Mouse (Mus musculus) brain, embryonic 14.5 days (tissue): Measurements from ENCODE around the gene Dld.

ENCODE experiments used
- CTCF ChIP-seq: fragments of 200-500 bp; IDR thresholded peaks from 2 replicates; pipeline ENCODE4 v1.5.1; 2012; ENCODE audit warnings: inconsistent platforms, mild to moderate bottlenecking, moderate library complexity, borderline replicate concordance; ENCODE audit not compliant: insufficient read depth, insufficient read length; ENCODE audit errors: extremely low read depth
- POLR2A ChIP-seq: fragments of 200-500 bp; IDR thresholded peaks from 2 replicates; pipeline ENCODE4 v1.6.1; 2012; ENCODE audit warnings: mild to moderate bottlenecking, inconsistent platforms, borderline replicate concordance; ENCODE audit not compliant: poor library complexity, insufficient read depth, insufficient read length, severe bottlenecking; ENCODE audit errors: extremely low read depth

DNA sequence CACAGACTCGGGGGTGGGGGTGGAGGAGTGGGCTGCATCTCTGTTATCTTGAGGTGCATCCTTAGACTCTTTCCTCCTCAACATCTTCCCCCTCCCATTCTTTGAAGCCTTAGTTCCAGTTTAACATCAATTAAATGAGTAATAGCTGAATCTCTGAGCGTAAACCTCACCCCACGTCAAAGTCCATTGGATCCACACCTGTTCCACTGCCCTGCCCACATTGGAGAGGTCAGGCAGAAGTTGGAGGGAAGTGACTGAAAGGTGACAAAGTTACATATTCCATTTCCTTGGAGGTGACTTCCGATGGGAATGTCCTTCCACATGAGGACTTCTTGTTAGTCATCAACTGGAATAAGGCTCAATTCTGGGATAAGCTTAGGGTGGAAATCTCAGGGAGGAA, 46.5 kb upstream of the Dld start:
- TF ChIP-seq POLR2A (no peak), CTCF (no peak)
